Mouse (Mus musculus) kidney, adult 2 months (tissue): ENCODE measurements at regions not wholly inside any gene's neighbourhood (a gene's known extent, or its start where the extent isn't known, plus 50 kb on each side); places are given as distances from the start of the nearest gene placed in this dataset.

Experiments
- CTCF ChIP-seq: fragments of 200-500 bp; conservative IDR thresholded peaks from 2 replicates; pipeline ENCODE4 v1.5.1; 2011; ENCODE audit warnings: low read depth, mild to moderate bottlenecking, control low read depth, low read length, moderate library complexity, mixed read lengths; ENCODE audit not compliant: insufficient read depth, insufficient read length
- POLR2A ChIP-seq: fragments of 200-500 bp; IDR thresholded peaks from one replicate; pipeline ENCODE4 v1.6.1; 2011; ENCODE audit warnings: low read depth, low read length, control low read depth

DNA sequence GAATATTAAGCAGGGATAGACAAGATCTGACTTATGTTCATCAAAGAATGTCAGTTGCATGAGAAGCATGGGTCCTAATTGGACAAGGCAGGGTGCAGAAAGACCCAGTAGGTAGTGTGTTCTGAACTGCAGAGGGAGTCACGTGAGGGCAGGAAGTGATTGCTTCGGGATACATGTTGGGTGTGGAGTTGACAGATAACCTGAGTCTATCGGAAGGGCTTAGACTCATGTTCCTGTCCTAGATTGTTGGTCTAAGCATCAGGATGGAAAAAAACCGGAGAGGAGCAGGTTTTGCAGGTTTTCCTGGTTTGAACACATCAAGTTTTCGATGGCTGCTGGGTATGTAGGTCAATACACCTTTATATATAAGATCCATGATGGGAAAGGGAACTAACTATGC, 101.8 kb upstream of the Tab2 start:
- no peak for TF ChIP-seq POLR2A
- TF ChIP-seq CTCF = no peak
